Mouse (Mus musculus) ovary, adult 18-20 months (tissue): Measurements from ENCODE around the gene Flvcr1.
"Not testable (repeated sequence)": the region's sequence is repeated elsewhere in the genome, so short reads cannot be mapped to it uniquely, and the experiment has no call there.

ENCODE experiments used
- DNase-seq: peaks from one replicate; pipeline ENCODE4 v3.0.0; 2022; ENCODE audit warnings: low spot score, mixed read lengths

The Flvcr1 gene

GRCm38 (mm10) chr1:191041352-191041751 is 15.4 kb upstream of the Flvcr1 start:
- DNase-seq, result no peak

GRCm38 (mm10) chr1:191037999-191038398 is 12.0 kb upstream of the Flvcr1 start:
- DNase-seq, result no peak

- no peak for DNase-seq
Measured at GRCm38 (mm10) chr1:191036554-191037334, 10.8 kb upstream of the Flvcr1 start, which contains the start of gene Spata45. TSS of gene Spata45 (plus strand) at chr1:191036639.

- no peak for DNase-seq
Measured at GRCm38 (mm10) chr1:191035649-191036048, 9.7 kb upstream of the Flvcr1 start.

- DNase-seq, result not testable (repeated sequence)
Measured at GRCm38 (mm10) chr1:191030922-191031425, 5.0 kb upstream of the Flvcr1 start.

GRCm38 (mm10) chr1:191030182-191030581 is 4.2 kb upstream of the Flvcr1 start:
- no peak for DNase-seq

- DNase-seq, result no peak
Measured at GRCm38 (mm10) chr1:191025016-191026012, 644 bp downstream of the Flvcr1 start.

GRCm38 (mm10) chr1:191023806-191024205 is 2.2 kb downstream of the Flvcr1 start:
- not testable (repeated sequence) for DNase-seq

- DNase-seq, result no peak
Measured at GRCm38 (mm10) chr1:191023140-191023539, 2.8 kb downstream of the Flvcr1 start.

- no peak for DNase-seq
Measured at GRCm38 (mm10) chr1:191021016-191021415, 4.9 kb downstream of the Flvcr1 start.

GRCm38 (mm10) chr1:191020217-191020924 is 5.6 kb downstream of the Flvcr1 start:
- no peak for DNase-seq

- no peak for DNase-seq
Measured at GRCm38 (mm10) chr1:191019803-191020202, 6.2 kb downstream of the Flvcr1 start.

GRCm38 (mm10) chr1:191014271-191014670 is 11.7 kb downstream of the Flvcr1 start:
- no peak for DNase-seq

GRCm38 (mm10) chr1:191008707-191009106 is 17.3 kb downstream of the Flvcr1 start:
- no peak for DNase-seq

GRCm38 (mm10) chr1:191002201-191002600 is 23.8 kb downstream of the Flvcr1 start:
- no peak for DNase-seq

- no peak for DNase-seq
Measured at GRCm38 (mm10) chr1:191000686-191001085, 25.3 kb downstream of the Flvcr1 start.

GRCm38 (mm10) chr1:190998027-190998426 is 27.9 kb downstream of the Flvcr1 start:
- no peak for DNase-seq

- no peak for DNase-seq
Measured at GRCm38 (mm10) chr1:190996346-190996877, 29.5 kb downstream of the Flvcr1 start.

GRCm38 (mm10) chr1:190995548-190995947 is 30.4 kb downstream of the Flvcr1 start:
- DNase-seq, result peak; percentile 32

GRCm38 (mm10) chr1:190989437-190990082 is 36.4 kb downstream of the Flvcr1 start:
- DNase-seq, result no peak

GRCm38 (mm10) chr1:190981412-190981811 is 44.5 kb downstream of the Flvcr1 start:
- no peak for DNase-seq
